Mouse (Mus musculus) stomach, embryonic 14.5 days (tissue): ENCODE data around the gene Ddx23. TPM values are rescaled to one million over a fixed set of nuclear protein-coding genes. Genes with fewer than 3 reads are reported as not detected.

Source experiments
- ATAC-seq: fragments of 200-750 bp; cut with Nextera tagmentation; 2 replicates; pipeline ENCODE4 v1.8.0; 2017; ENCODE audit warnings: low read depth, moderate TSS enrichment; ENCODE audit not compliant: insufficient number of reproducible peaks, insufficient read depth, low FRiP score
- H3K27ac ChIP-seq: fragments of 300-500 bp; sonication (generic); 2 replicates; pipeline ENCODE4 v1.5.1; 2014; ENCODE audit warnings: mild to moderate bottlenecking, low read length, moderate library complexity, mixed read lengths
- H3K27me3 ChIP-seq: fragments of 300-500 bp; sonication (generic); 2 replicates; pipeline ENCODE4 v1.6.1; 2014; ENCODE audit warnings: low read length, control low read depth, mixed read lengths; ENCODE audit not compliant: control insufficient read depth, insufficient read depth
- H3K36me3 ChIP-seq: fragments of 300-500 bp; sonication (generic); 2 replicates; pipeline ENCODE4 v1.6.1; 2014; ENCODE audit warnings: mild to moderate bottlenecking, control low read depth, low read length, moderate library complexity, mixed read lengths; ENCODE audit not compliant: control insufficient read depth, insufficient read depth
- H3K4me1 ChIP-seq: fragments of 300-500 bp; sonication (generic); 2 replicates; pipeline ENCODE4 v1.6.1; 2014; ENCODE audit warnings: low read length, control low read depth, mixed read lengths; ENCODE audit not compliant: control insufficient read depth, insufficient read depth
- H3K4me2 ChIP-seq: fragments of 300-500 bp; sonication (generic); replicated peaks from 2 replicates; pipeline ENCODE4 v1.6.1; 2014; ENCODE audit warnings: low read depth, low read length, control low read depth
- H3K4me3 ChIP-seq: fragments of 300-500 bp; sonication (generic); 2 replicates; pipeline ENCODE4 v1.5.1; 2014; ENCODE audit warnings: low read depth, low read length, control low read depth
- H3K9ac ChIP-seq: fragments of 300-500 bp; sonication (generic); replicated peaks from 2 replicates; pipeline ENCODE4 v1.6.1; 2014; ENCODE audit warnings: low read depth, mild to moderate bottlenecking, control low read depth, low read length, moderate library complexity, mixed read lengths
- H3K9me3 ChIP-seq: fragments of 300-500 bp; sonication (generic); 2 replicates; pipeline ENCODE4 v1.6.1; 2016; ENCODE audit warnings: low read depth, low read length, control low read depth; ENCODE audit not compliant: control insufficient read depth
- WGBS: fragments of 180-500 bp; shearing (Covaris S2); extraction: QIAGEN DNeasy Blood & Tissue Kit; methylation state at CpG from one replicate; pipeline ENCODE4 v1.1.7; 2014; 5-methylcytosine and 5-hydroxymethylcytosine counted together
- polyA plus RNA-seq: library from polyadenylated mRNA; unstranded; fragments of >200 nt; fragmentation: Nextera tagmentation; extraction: Ambion mirVana; gene quantifications from 2 replicates; pipeline ENCODE4 v1.2.1, GENCODE M21; 2014

Gene Ddx23
- polyA plus RNA-seq, 1 experiment from 2014 or later, result 30.3 TPM

DNA sequence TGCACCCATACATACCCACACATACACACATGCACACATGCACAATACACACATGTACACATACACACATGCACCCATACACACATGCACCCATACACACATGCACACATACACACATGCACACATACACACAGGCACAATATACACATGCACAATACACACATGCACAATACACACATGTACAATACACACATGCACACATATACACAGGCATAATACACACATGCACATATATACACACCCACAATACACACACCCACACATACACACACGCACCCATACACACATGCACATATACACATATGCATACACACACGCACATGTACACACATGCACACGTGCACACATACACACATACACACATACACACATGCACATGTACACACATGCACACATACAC, 50.5 kb downstream of the Ddx23 start:
- H3K27me3 ChIP-seq, result no peaks in the 10 kb centered on the region
- H3K9me3 ChIP-seq, result no peaks in the 10 kb centered on the region
- 97% methylated on average over 3 of the region's 3 CpGs for WGBS
- no peak overlapping the region for H3K9ac ChIP-seq
- H3K4me2 ChIP-seq, result no peak overlapping the region
- H3K4me3 ChIP-seq, result no peak overlapping the region
- peaks cover 19% of the 10 kb centered on the region for H3K4me1 ChIP-seq
- no peak for ATAC-seq
- H3K36me3 ChIP-seq, result no peaks in the 10 kb centered on the region
- H3K27ac ChIP-seq, result no peak overlapping the region

DNA sequence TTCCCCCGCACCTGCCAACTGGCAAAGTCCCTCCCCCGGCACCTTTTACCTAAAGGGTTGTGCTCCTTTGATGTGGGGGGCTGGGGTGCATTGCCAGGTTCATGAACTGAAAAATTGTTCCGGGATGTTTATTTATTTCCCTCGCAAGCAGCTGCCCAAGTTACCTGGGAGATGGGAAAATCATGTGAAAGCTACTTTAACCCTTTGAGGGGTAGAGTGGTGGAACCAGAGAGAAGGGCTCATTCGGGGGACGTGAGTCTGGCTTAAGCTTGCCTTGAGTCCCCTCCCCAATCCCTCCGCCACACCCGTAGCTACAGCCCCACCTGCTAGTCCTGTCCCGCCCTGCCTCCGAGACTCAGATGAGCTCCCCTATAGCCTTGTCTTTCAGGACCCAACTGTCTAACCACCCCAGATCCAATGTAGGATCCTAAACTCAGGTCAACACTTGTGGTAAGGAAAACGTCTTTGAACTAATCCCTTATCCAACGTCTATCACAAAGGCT, 52.5 kb downstream of the Ddx23 start:
- Histone ChIP-seq H3K9me3 (no peaks in the 10 kb centered on the region), H3K9ac (peak overlapping the region; percentile 90), H3K4me3 (peak overlapping the region; percentile 80), H3K36me3 (no peaks in the 10 kb centered on the region), H3K27me3 (no peaks in the 10 kb centered on the region), H3K4me1 (peaks cover 29% of the 10 kb centered on the region), H3K27ac (peak overlapping the region; percentile 96), H3K4me2 (peak overlapping the region; percentile 89)
- no peak for ATAC-seq
- WGBS, result 4% methylated on average over 12 of the region's 12 CpGs

GRCm38 (mm10) chr15:98609331-98610130, 53.2 kb downstream of the Ddx23 start, which contains the start of gene Adcy6:
TSS of gene Adcy6 (minus strand) at chr15:98610076.
- Histone ChIP-seq H3K9ac (peak within 1 kb of the TSS; percentile 90), H3K4me1 (peaks cover 25% of the 10 kb centered on the region), H3K36me3 (no peaks in the 10 kb centered on the region), H3K9me3 (no peaks in the 10 kb centered on the region), H3K4me3 (peak within 1 kb of the TSS; percentile 80), H3K27me3 (no peaks in the 10 kb centered on the region), H3K27ac (peak within 1 kb of the TSS; percentile 96), H3K4me2 (peak within 1 kb of the TSS; percentile 89)
- ATAC-seq, result peak; percentile 86
- under 1% methylated on average over 70 of the region's 75 CpGs for WGBS

DNA sequence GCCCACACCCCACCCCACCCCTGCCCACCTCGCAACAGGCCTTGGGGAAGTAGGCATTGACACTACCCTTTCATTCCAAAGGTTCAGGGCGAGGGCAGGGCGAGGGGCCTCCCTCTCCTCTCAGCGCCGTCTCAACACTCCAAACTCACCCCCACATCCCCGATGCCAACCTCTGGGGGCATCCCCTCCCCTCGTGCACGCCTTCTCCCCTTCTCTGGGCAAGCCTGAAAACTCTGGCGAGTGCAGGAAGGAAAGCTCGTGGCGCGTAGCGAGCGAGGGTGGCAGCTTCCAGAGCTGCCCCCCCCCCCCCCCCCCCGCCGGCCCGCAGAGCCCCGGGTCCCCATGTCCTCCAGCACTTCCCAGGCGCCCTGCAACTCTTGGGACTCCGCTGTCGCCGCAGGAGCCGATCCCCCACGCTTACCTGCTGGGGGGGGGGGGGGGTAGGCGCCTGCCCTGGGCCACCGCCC, 53.9 kb downstream of the Ddx23 start:
- peak overlapping the region; percentile 89 for H3K4me2 ChIP-seq
- peak overlapping the region; percentile 90 for H3K9ac ChIP-seq
- peak overlapping the region; percentile 80 for H3K4me3 ChIP-seq
- ATAC-seq, result no peak
- H3K27me3 ChIP-seq, result no peaks in the 10 kb centered on the region
- H3K4me1 ChIP-seq, result peaks cover 25% of the 10 kb centered on the region
- no peaks in the 10 kb centered on the region for H3K9me3 ChIP-seq
- H3K36me3 ChIP-seq, result peaks cover 6% of the 10 kb centered on the region
- H3K27ac ChIP-seq, result peak overlapping the region; percentile 96
- WGBS, result 0% methylated on average over 8 of the region's 26 CpGs

- Histone ChIP-seq H3K4me2 (peak overlapping the region; percentile 89), H3K4me3 (peak overlapping the region; percentile 80), H3K4me1 (peaks cover 30% of the 10 kb centered on the region), H3K27ac (peak overlapping the region; percentile 96; the same call in 1 of the 2 replicates), H3K9me3 (no peaks in the 10 kb centered on the region), H3K27me3 (no peaks in the 10 kb centered on the region), H3K36me3 (peaks cover 12% of the 10 kb centered on the region), H3K9ac (peak overlapping the region; percentile 90)
- ATAC-seq, result no peak
- WGBS, result 14% methylated on average over 8 of the region's 10 CpGs
These were observed 54.5 kb downstream of the Ddx23 start for GRCm38 (mm10) chr15:98608058-98608783.

GRCm38 (mm10) chr15:98607557-98607956, 55.1 kb downstream of the Ddx23 start:
- no peaks in the 10 kb centered on the region for H3K27me3 ChIP-seq
- peak overlapping the region; percentile 29; the same call in 1 of the 2 replicates for H3K9ac ChIP-seq
- ATAC-seq, result no peak
- peaks cover 37% of the 10 kb centered on the region for H3K4me1 ChIP-seq
- WGBS, result 10% methylated on average over 4 of the region's 4 CpGs
- peak overlapping the region; percentile 18; the same call in 1 of the 2 replicates for H3K27ac ChIP-seq
- H3K36me3 ChIP-seq, result peaks cover 18% of the 10 kb centered on the region
- H3K9me3 ChIP-seq, result no peaks in the 10 kb centered on the region
- H3K4me2 ChIP-seq, result peak overlapping the region; percentile 89
- H3K4me3 ChIP-seq, result peak overlapping the region; percentile 80

DNA sequence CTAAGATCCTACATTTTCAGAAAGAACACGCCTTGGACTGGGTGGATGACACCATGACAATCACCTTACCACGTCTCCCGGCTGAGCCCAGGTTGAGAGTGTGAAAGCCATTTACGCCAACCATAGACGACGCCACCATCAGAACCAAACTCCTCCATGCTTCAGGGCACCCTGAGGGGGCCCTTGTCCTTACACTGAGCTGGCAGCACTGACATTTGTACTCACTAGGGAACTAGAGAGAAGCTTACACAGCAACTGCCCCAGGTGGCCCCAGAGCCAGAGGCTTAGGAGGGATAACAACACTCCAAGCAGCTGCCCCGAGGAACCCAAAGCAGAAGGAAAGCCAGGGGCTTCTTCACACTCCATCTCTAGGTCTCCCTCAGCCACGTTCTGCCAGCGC, 56.0 kb downstream of the Ddx23 start:
- peaks cover 20% of the 10 kb centered on the region for H3K36me3 ChIP-seq
- WGBS, result 64% methylated on average over 9 of the region's 9 CpGs
- no peak for ATAC-seq
- H3K27ac ChIP-seq, result no peak overlapping the region
- no peak overlapping the region for H3K9ac ChIP-seq
- H3K4me1 ChIP-seq, result peaks cover 44% of the 10 kb centered on the region
- peak overlapping the region; percentile 80; the same call in 1 of the 2 replicates for H3K4me3 ChIP-seq
- no peaks in the 10 kb centered on the region for H3K27me3 ChIP-seq
- H3K9me3 ChIP-seq, result no peaks in the 10 kb centered on the region
- H3K4me2 ChIP-seq, result peak overlapping the region; percentile 89

DNA sequence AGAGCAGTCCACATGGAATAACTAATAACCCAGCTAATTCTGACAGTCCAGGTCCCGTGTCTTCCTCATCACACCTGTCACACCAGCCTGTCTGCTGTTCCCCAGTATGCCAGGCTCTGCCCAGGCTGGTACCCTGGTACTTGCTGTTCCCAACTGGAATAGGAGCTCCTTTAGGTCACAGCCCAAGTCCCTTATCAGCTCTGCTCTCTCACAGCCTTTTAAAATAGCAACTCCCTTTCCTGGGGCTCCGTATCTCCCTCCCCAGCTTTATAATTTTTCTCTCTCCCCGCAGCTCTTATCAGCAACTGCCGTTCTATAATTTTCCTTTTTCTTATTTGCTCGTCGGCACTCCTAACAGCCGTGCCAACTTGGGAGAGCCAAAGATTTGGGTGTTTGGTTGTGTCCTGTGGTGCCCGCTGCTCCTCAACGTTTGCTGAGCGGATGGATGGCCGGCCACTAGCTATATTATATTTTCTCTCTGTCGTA, 56.6 kb downstream of the Ddx23 start:
- WGBS, result 79% methylated on average over 12 of the region's 12 CpGs
- Histone ChIP-seq H3K27ac (no peak overlapping the region), H3K9ac (no peak overlapping the region), H3K27me3 (no peaks in the 10 kb centered on the region), H3K36me3 (peaks cover 20% of the 10 kb centered on the region), H3K4me1 (peaks cover 44% of the 10 kb centered on the region), H3K4me3 (no peak overlapping the region), H3K9me3 (no peaks in the 10 kb centered on the region), H3K4me2 (no peak overlapping the region)
- ATAC-seq, result no peak
